Mouse (Mus musculus) hindbrain, embryonic 12.5 days (tissue): ENCODE measurements around the gene Tuba8. TPM values are rescaled to one million over a fixed set of nuclear protein-coding genes. Genes with fewer than 3 reads are reported as not detected.
A peak's percentile ranks its signal among the peaks of the same experiment; 100 is the strongest.

ENCODE experiments used
- ATAC-seq: fragments of 200-750 bp; cut with Nextera tagmentation; 2 replicates; pipeline ENCODE4 v1.8.0; 2017; ENCODE audit warnings: moderate TSS enrichment; ENCODE audit not compliant: low FRiP score
- H3K27ac ChIP-seq: fragments of 300-500 bp; sonication (generic); 2 replicates; pipeline ENCODE4 v1.5.1; 2016; ENCODE audit warnings: mild to moderate bottlenecking
- H3K27me3 ChIP-seq: fragments of 300-500 bp; sonication (generic); 2 replicates; pipeline ENCODE4 v1.6.1; 2016; ENCODE audit warnings: mild to moderate bottlenecking
- H3K36me3 ChIP-seq: fragments of 300-500 bp; sonication (generic); 2 replicates; pipeline ENCODE4 v1.6.1; 2016; ENCODE audit warnings: mild to moderate bottlenecking
- H3K4me1 ChIP-seq: fragments of 300-500 bp; sonication (generic); 2 replicates; pipeline ENCODE4 v1.6.1; 2016
- H3K4me2 ChIP-seq: fragments of 300-500 bp; sonication (generic); replicated peaks from 2 replicates; pipeline ENCODE4 v1.6.1; 2016; ENCODE audit warnings: mild to moderate bottlenecking
- H3K4me3 ChIP-seq: fragments of 300-500 bp; sonication (generic); 2 replicates; pipeline ENCODE4 v1.5.1; 2016; ENCODE audit warnings: mild to moderate bottlenecking
- H3K9ac ChIP-seq: fragments of 300-500 bp; sonication (generic); 2 replicates; pipeline ENCODE4 v1.6.1; 2016; ENCODE audit warnings: mild to moderate bottlenecking, moderate library complexity
- H3K9me3 ChIP-seq: fragments of 300-500 bp; sonication (generic); replicated peaks from 2 replicates; pipeline ENCODE4 v1.6.1; 2016; ENCODE audit warnings: mild to moderate bottlenecking
- WGBS: fragments of 180-500 bp; shearing (Covaris S2); methylation state at CpG from one replicate; pipeline ENCODE4 v1.1.7; 2016; 5-methylcytosine and 5-hydroxymethylcytosine counted together
- polyA plus RNA-seq: library from polyadenylated mRNA; unstranded; fragments of >200 nt; fragmentation: Nextera tagmentation; extraction: Ambion mirVana; gene quantifications from 2 replicates; pipeline ENCODE4 v1.2.1, GENCODE M21; 2016

Tuba8 gene
- polyA plus RNA-seq, 1 experiment from 2014 or later: 0.21 TPM

GRCm38 (mm10) chr6:121245127-121246036 is 34.9 kb downstream of the Tuba8 start, which contains the start of gene Usp18:
Gene Usp18, plus strand, starts transcription at chr6:121245906.
- H3K27me3 ChIP-seq: peaks cover 24% of the 10 kb centered on the region
- peak within 1 kb of the TSS; percentile 43 for H3K4me3 ChIP-seq
- ATAC-seq: peak; percentile 90
- no peaks in the 10 kb centered on the region for H3K4me1 ChIP-seq
- 10% methylated on average over 35 of the region's 35 CpGs for WGBS
- peak within 1 kb of the TSS; percentile 59 for H3K4me2 ChIP-seq
- peak within 1 kb of the TSS; percentile 13; the same call in 1 of the 2 replicates for H3K9ac ChIP-seq
- H3K36me3 ChIP-seq: no peaks in the 10 kb centered on the region
- no peak within 1 kb of the TSS for H3K27ac ChIP-seq
- H3K9me3 ChIP-seq: no peaks in the 10 kb centered on the region

GRCm38 (mm10) chr6:121246037-121246361 is 35.5 kb downstream of the Tuba8 start:
- Histone ChIP-seq H3K9me3 (no peaks in the 10 kb centered on the region), H3K4me1 (no peaks in the 10 kb centered on the region), H3K27ac (no peak overlapping the region), H3K4me2 (peak overlapping the region; percentile 59), H3K36me3 (no peaks in the 10 kb centered on the region), H3K4me3 (peak overlapping the region; percentile 43), H3K27me3 (peaks cover 24% of the 10 kb centered on the region), H3K9ac (peak overlapping the region; percentile 13; the same call in 1 of the 2 replicates)
- peak; percentile 49; the same call in 1 of the 2 replicates for ATAC-seq
- 16% methylated on average over 4 of the region's 4 CpGs for WGBS

- Histone ChIP-seq H3K4me2 (no peak overlapping the region), H3K9ac (no peak overlapping the region), H3K4me3 (no peak overlapping the region), H3K4me1 (no peaks in the 10 kb centered on the region), H3K27ac (no peak overlapping the region), H3K36me3 (no peaks in the 10 kb centered on the region), H3K9me3 (no peaks in the 10 kb centered on the region), H3K27me3 (peaks cover 9% of the 10 kb centered on the region)
- ATAC-seq: no peak
- WGBS: 53% methylated on average over 1 of the region's 1 CpGs
Measured at GRCm38 (mm10) chr6:121250406-121250805, 39.9 kb downstream of the Tuba8 start.

- no peaks in the 10 kb centered on the region for H3K9me3 ChIP-seq
- H3K27ac ChIP-seq: no peak overlapping the region
- ATAC-seq: no peak
- no peak overlapping the region for H3K4me3 ChIP-seq
- H3K27me3 ChIP-seq: peaks cover 9% of the 10 kb centered on the region
- H3K36me3 ChIP-seq: no peaks in the 10 kb centered on the region
- WGBS: 71% methylated on average over 5 of the region's 5 CpGs
- no peaks in the 10 kb centered on the region for H3K4me1 ChIP-seq
- H3K4me2 ChIP-seq: no peak overlapping the region
- no peak overlapping the region for H3K9ac ChIP-seq
Measured at GRCm38 (mm10) chr6:121251256-121251655, 40.8 kb downstream of the Tuba8 start.

GRCm38 (mm10) chr6:121260548-121260947 is 50.1 kb downstream of the Tuba8 start:
- H3K36me3 ChIP-seq: no peaks in the 10 kb centered on the region
- H3K9me3 ChIP-seq: no peaks in the 10 kb centered on the region
- no peak overlapping the region for H3K27ac ChIP-seq
- no peaks in the 10 kb centered on the region for H3K27me3 ChIP-seq
- ATAC-seq: no peak
- no peak overlapping the region for H3K4me2 ChIP-seq
- H3K4me3 ChIP-seq: no peak overlapping the region
- H3K4me1 ChIP-seq: no peaks in the 10 kb centered on the region
- WGBS: 38% methylated on average over 9 of the region's 9 CpGs
- no peak overlapping the region for H3K9ac ChIP-seq

- 79% methylated on average over 8 of the region's 8 CpGs for WGBS
Measured at GRCm38 (mm10) chr6:121261233-121261632, 50.7 kb downstream of the Tuba8 start.

GRCm38 (mm10) chr6:121262004-121262403 is 51.5 kb downstream of the Tuba8 start:
- ATAC-seq: no peak
- Histone ChIP-seq H3K9me3 (0 out of 2 replicates have a peak, but pooled peaks cover 4% of the 10 kb centered on the region), H3K36me3 (no peaks in the 10 kb centered on the region), H3K27me3 (no peaks in the 10 kb centered on the region), H3K4me2 (no peak overlapping the region), H3K4me1 (no peaks in the 10 kb centered on the region), H3K4me3 (no peak overlapping the region), H3K9ac (no peak overlapping the region), H3K27ac (no peak overlapping the region)
- 94% methylated on average over 10 of the region's 10 CpGs for WGBS

More at GRCm38 (mm10) chr6:121261233-121261632, 50.7 kb downstream of the Tuba8 start:
- H3K4me1 ChIP-seq: no peaks in the 10 kb centered on the region
- no peak overlapping the region for H3K27ac ChIP-seq
- ATAC-seq: no peak
- H3K27me3 ChIP-seq: no peaks in the 10 kb centered on the region
- H3K4me2 ChIP-seq: no peak overlapping the region
- H3K9me3 ChIP-seq: 0 out of 2 replicates have a peak, but pooled peaks cover 4% of the 10 kb centered on the region
- H3K36me3 ChIP-seq: no peaks in the 10 kb centered on the region
- H3K4me3 ChIP-seq: no peak overlapping the region
- no peak overlapping the region for H3K9ac ChIP-seq

GRCm38 (mm10) chr6:121262496-121262895 is 52.0 kb downstream of the Tuba8 start:
- 0 out of 2 replicates have a peak, but pooled peaks cover 4% of the 10 kb centered on the region for H3K9me3 ChIP-seq
- H3K9ac ChIP-seq: no peak overlapping the region
- ATAC-seq: no peak
- H3K4me2 ChIP-seq: no peak overlapping the region
- no peaks in the 10 kb centered on the region for H3K36me3 ChIP-seq
- no peaks in the 10 kb centered on the region for H3K4me1 ChIP-seq
- no peaks in the 10 kb centered on the region for H3K27me3 ChIP-seq
- H3K4me3 ChIP-seq: no peak overlapping the region
- H3K27ac ChIP-seq: no peak overlapping the region
- 94% methylated on average over 11 of the region's 11 CpGs for WGBS

- 0 out of 2 replicates have a peak, but pooled peaks cover 4% of the 10 kb centered on the region for H3K4me1 ChIP-seq
- ATAC-seq: no peak
Measured at GRCm38 (mm10) chr6:121270156-121270555, 59.7 kb downstream of the Tuba8 start.

GRCm38 (mm10) chr6:121271707-121272074 is 61.2 kb downstream of the Tuba8 start:
- Histone ChIP-seq H3K27ac (no peak overlapping the region), H3K4me3 (no peak overlapping the region), H3K27me3 (no peaks in the 10 kb centered on the region), H3K9me3 (no peaks in the 10 kb centered on the region), H3K9ac (no peak overlapping the region), H3K4me2 (no peak overlapping the region), H3K4me1 (0 out of 2 replicates have a peak, but pooled peaks cover 4% of the 10 kb centered on the region), H3K36me3 (no peaks in the 10 kb centered on the region)
- WGBS: 14% methylated on average over 4 of the region's 4 CpGs
- ATAC-seq: peak; percentile 46

More at GRCm38 (mm10) chr6:121270156-121270555, 59.7 kb downstream of the Tuba8 start:
- 87% methylated on average over 6 of the region's 6 CpGs for WGBS
- no peaks in the 10 kb centered on the region for H3K36me3 ChIP-seq
- H3K4me2 ChIP-seq: no peak overlapping the region
- no peak overlapping the region for H3K27ac ChIP-seq
- no peak overlapping the region for H3K9ac ChIP-seq
- no peaks in the 10 kb centered on the region for H3K27me3 ChIP-seq
- no peak overlapping the region for H3K4me3 ChIP-seq
- 0 out of 2 replicates have a peak, but pooled peaks cover 4% of the 10 kb centered on the region for H3K9me3 ChIP-seq

GRCm38 (mm10) chr6:121272075-121272800 is 61.7 kb downstream of the Tuba8 start:
- H3K36me3 ChIP-seq: no peaks in the 10 kb centered on the region
- H3K27me3 ChIP-seq: no peaks in the 10 kb centered on the region
- 17% methylated on average over 17 of the region's 17 CpGs for WGBS
- H3K9ac ChIP-seq: 0 out of 2 replicates have a peak overlapping the region, but pooled peaks have one; percentile 41
- 0 out of 2 replicates have a peak, but pooled peaks cover 4% of the 10 kb centered on the region for H3K4me1 ChIP-seq
- H3K4me3 ChIP-seq: peak overlapping the region; percentile 34
- peak overlapping the region; percentile 54 for H3K4me2 ChIP-seq
- H3K27ac ChIP-seq: peak overlapping the region; percentile 81
- H3K9me3 ChIP-seq: no peaks in the 10 kb centered on the region
- ATAC-seq: peak; percentile 90

GRCm38 (mm10) chr6:121274356-121274755 is 63.9 kb downstream of the Tuba8 start:
- no peak for ATAC-seq
- Histone ChIP-seq H3K27me3 (no peaks in the 10 kb centered on the region), H3K4me2 (no peak overlapping the region), H3K27ac (no peak overlapping the region), H3K36me3 (no peaks in the 10 kb centered on the region), H3K4me3 (no peak overlapping the region), H3K9me3 (no peaks in the 10 kb centered on the region), H3K4me1 (0 out of 2 replicates have a peak, but pooled peaks cover 4% of the 10 kb centered on the region), H3K9ac (no peak overlapping the region)
- WGBS: 84% methylated on average over 3 of the region's 3 CpGs
